Mouse (Mus musculus): ENCODE data around the gene Spata20. TPM values are rescaled to one million over a fixed set of nuclear protein-coding genes. Genes with fewer than 3 reads are reported as not detected.

Spata20 gene
- total RNA-seq (2023) = not detected

GRCm38 (mm10) chr11:94486001-94486400 is at the start of gene Spata20:
TSS of gene Spata20 (minus strand) at chr11:94486179.

GRCm38 (mm10) chr11:94521219-94521843 is 35.4 kb upstream of the Spata20 start, which contains the start of gene Mycbpap:
TSS of gene Mycbpap (minus strand) at chr11:94521742.

GRCm38 (mm10) chr11:94499661-94500152 is 13.7 kb upstream of the Spata20 start, which contains the start of gene Epn3:
TSS of gene Epn3 (minus strand) at chr11:94499974.

GRCm38 (mm10) chr11:94473707-94474543 is 12.1 kb downstream of the Spata20 start, which contains the start of gene Cacna1g:
TSS of gene Cacna1g (minus strand) at chr11:94474198.

Other genes starting within 250 kb of the Spata20 start
- gene Wfikkn2, start 240.2 kb downstream of the Spata20 start, total RNA-seq (2023) = not detected
- gene Gm21885, start 204.3 kb downstream of the Spata20 start, total RNA-seq (2023) = not detected
- 10 to 100 TPM; 36.8 to 43.8 TPM for gene Luc7l3, start 164.2 kb downstream of the Spata20 start, total RNA-seq (2023)
- 10 to 100 TPM; 27.6 to 28.6 TPM for gene Ankrd40, start 158.2 kb downstream of the Spata20 start, total RNA-seq (2023)
- 1 to 10 TPM; 2.6 to 4.2 TPM for gene Abcc3, start 93.2 kb downstream of the Spata20 start, total RNA-seq (2023)
- gene Cacna1g, start 12.0 kb downstream of the Spata20 start, total RNA-seq (2023) = 1 to 10 TPM in 1 of 2 experiments, under 1 TPM in 1; 0.37 to 2.5 TPM
- gene Epn3, start 13.8 kb upstream of the Spata20 start, total RNA-seq (2023) = not detected
- gene Mycbpap, start 35.6 kb upstream of the Spata20 start, total RNA-seq (2023) = not detected
- gene Rsad1, start 63.1 kb upstream of the Spata20 start, total RNA-seq (2023) = under 1 TPM; 0.57 to 0.62 TPM
- gene Chad, start 78.9 kb upstream of the Spata20 start, total RNA-seq (2023) = not detected
- 1 to 10 TPM; 1.4 to 2.4 TPM for gene Acsf2, start 115.7 kb upstream of the Spata20 start, total RNA-seq (2023)
- gene Lrrc59, start 143.6 kb upstream of the Spata20 start, total RNA-seq (2023) = 10 to 100 TPM; 68.3 to 74.2 TPM
- gene Mrpl27, start 167.6 kb upstream of the Spata20 start, total RNA-seq (2023) = 10 to 100 TPM; 15.7 to 17.0 TPM
- gene Eme1, start 167.8 kb upstream of the Spata20 start, total RNA-seq (2023) = 10 to 100 TPM in 1 of 2 experiments, 1 to 10 TPM in 1; 8.1 to 10.2 TPM
- gene Xylt2, start 191.3 kb upstream of the Spata20 start, total RNA-seq (2023) = 1 to 10 TPM; 4.8 to 5.8 TPM
- gene Gm11541, start 218.3 kb upstream of the Spata20 start, total RNA-seq (2023) = not detected